Mouse (Mus musculus) megakaryocyte progenitor cell, adult 5-6 weeks (primary cell): ENCODE data around the gene Uqcc2. TPM values are rescaled to one million over a fixed set of nuclear protein-coding genes. Genes with fewer than 3 reads are reported as not detected.

Experiments used
- ATAC-seq: replicated peaks from 2 replicates; pipeline ENCODE4 v1.8.0; 2016; ENCODE audit warnings: mild to moderate bottlenecking, moderate TSS enrichment, inconsistent platforms; ENCODE audit not compliant: poor library complexity
- total RNA-seq, 2 experiments: library from RNA; stranded (forward) in 1 of 2; stranded (reverse) in 1 of 2; fragments of 157-497, 149-512 nt in 1 of 2; fragments of 200-1000 nt in 1 of 2; gene quantifications; 2 replicates each; pipeline versions ENCODE4 v1.2.3 to v1.2.4; 2015 to 2017

Uqcc2 gene
- total RNA-seq, 2 experiments from 2014 or later = 134 to 170 TPM

- ATAC-seq = no peak
These were observed 22.0 kb upstream of the Uqcc2 start for GRCm38 (mm10) chr17:27155752-27156151.

GRCm38 (mm10) chr17:27154881-27155280, 21.2 kb upstream of the Uqcc2 start:
- no peak for ATAC-seq

GRCm38 (mm10) chr17:27154256-27154655, 20.5 kb upstream of the Uqcc2 start:
- ATAC-seq = no peak

GRCm38 (mm10) chr17:27153773-27154193, 20.1 kb upstream of the Uqcc2 start:
- ATAC-seq = no peak

GRCm38 (mm10) chr17:27152976-27153723, 19.4 kb upstream of the Uqcc2 start:
- peak; percentile 91 for ATAC-seq

GRCm38 (mm10) chr17:27151411-27151810, 17.7 kb upstream of the Uqcc2 start:
- peak; percentile 40; the same call in 1 of the 2 replicates for ATAC-seq

- ATAC-seq = no peak
These were observed 17.2 kb upstream of the Uqcc2 start for GRCm38 (mm10) chr17:27150871-27151270.

GRCm38 (mm10) chr17:27146323-27146923, 12.7 kb upstream of the Uqcc2 start:
- ATAC-seq = no peak

GRCm38 (mm10) chr17:27144152-27144551, 10.4 kb upstream of the Uqcc2 start:
- ATAC-seq = no peak

- ATAC-seq = no peak
These were observed 8.3 kb upstream of the Uqcc2 start for GRCm38 (mm10) chr17:27141971-27142450.

- ATAC-seq = no peak
These were observed 6.5 kb upstream of the Uqcc2 start for GRCm38 (mm10) chr17:27140262-27140661.

- ATAC-seq = no peak
These were observed 5.6 kb upstream of the Uqcc2 start for GRCm38 (mm10) chr17:27139304-27139703.

- ATAC-seq = no peak
These were observed 4.7 kb upstream of the Uqcc2 start for GRCm38 (mm10) chr17:27138396-27138795.

GRCm38 (mm10) chr17:27134715-27135114, 999 bp upstream of the Uqcc2 start:
- no peak for ATAC-seq

- peak; percentile 21; the same call in 1 of the 2 replicates for ATAC-seq
These were observed 471 bp upstream of the Uqcc2 start for GRCm38 (mm10) chr17:27134187-27134586.

- no peak for ATAC-seq
These were observed 1.5 kb downstream of the Uqcc2 start for GRCm38 (mm10) chr17:27132238-27132637.

- ATAC-seq = no peak
These were observed 2.5 kb downstream of the Uqcc2 start for GRCm38 (mm10) chr17:27131240-27131665.

- no peak for ATAC-seq
These were observed 3.5 kb downstream of the Uqcc2 start for GRCm38 (mm10) chr17:27130246-27130645.

GRCm38 (mm10) chr17:27129819-27130218, 3.9 kb downstream of the Uqcc2 start:
- ATAC-seq = no peak

GRCm38 (mm10) chr17:27129291-27129690, 4.4 kb downstream of the Uqcc2 start:
- no peak for ATAC-seq

GRCm38 (mm10) chr17:27128189-27128588, 5.5 kb downstream of the Uqcc2 start:
- ATAC-seq = no peak

- ATAC-seq = no peak
These were observed 6.7 kb downstream of the Uqcc2 start for GRCm38 (mm10) chr17:27126974-27127373.
